Mouse (Mus musculus): ENCODE data around the gene Vmn2r26.
"Not testable (repeated sequence)": the region's sequence is repeated elsewhere in the genome, so short reads cannot be mapped to it uniquely, and the experiment has no call there.

Gene Vmn2r26

DNA sequence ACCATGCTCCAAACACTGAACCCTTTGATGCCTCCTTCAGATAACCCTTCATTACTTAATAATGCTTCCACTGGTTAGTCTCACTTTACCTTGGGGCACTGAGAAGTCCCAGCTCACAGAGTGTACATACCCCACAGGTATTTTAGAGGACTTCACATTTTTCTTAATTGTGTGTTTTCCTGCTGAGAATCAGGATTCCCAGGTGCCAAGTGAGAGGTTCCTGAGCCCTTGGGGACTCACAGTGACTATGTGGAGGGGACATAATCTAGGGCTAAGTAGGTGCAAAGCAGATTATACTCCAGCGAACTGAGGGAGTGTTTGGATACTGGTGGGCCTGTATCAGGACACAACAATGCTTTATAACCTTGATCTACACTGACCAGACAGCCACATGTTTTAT is at the start of gene Vmn2r26:
Gene Vmn2r26 (plus strand): TSS at position 301 of the 400 bp plus-strand sequence.
- DNase-seq (ENCODE audit: low read depth, low spot score), result not testable (repeated sequence)

- DNase-seq (ENCODE audit: low read depth, low spot score), result no peak
These were observed 3.5 kb upstream of the Vmn2r26 start for GRCm38 (mm10) chr6:124020841-124021240.

DNA sequence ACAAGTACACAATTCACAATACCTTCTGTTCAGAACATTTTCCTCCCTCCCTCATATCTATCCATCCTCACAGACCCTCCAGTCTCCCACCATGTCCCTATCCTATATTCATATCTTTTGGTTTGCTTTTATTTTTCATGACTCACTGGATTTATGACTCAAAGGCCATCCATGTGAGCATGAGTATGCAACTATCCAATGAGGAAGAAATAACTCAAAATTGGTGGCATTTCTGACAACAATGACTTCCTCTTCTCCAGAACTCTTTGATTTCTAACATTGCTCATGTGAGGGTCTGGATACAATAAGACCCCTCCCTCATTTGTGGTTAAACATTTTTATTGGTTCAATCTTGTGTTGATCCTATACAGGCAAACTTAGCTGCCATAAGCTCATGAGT is 24.0 kb downstream of the Vmn2r26 start:
- DNase-seq (ENCODE audit: low read depth, low spot score), result no peak

GRCm38 (mm10) chr6:124053611-124054010 is 29.2 kb downstream of the Vmn2r26 start:
- DNase-seq (ENCODE audit: low read depth, low spot score), result not testable (repeated sequence)

GRCm38 (mm10) chr6:124102334-124102733 is 78.0 kb downstream of the Vmn2r26 start:
- DNase-seq (ENCODE audit: low read depth, low spot score), result no peak
